Mouse (Mus musculus): ENCODE measurements at regions not wholly inside any gene's neighbourhood (a gene's known extent, or its start where the extent isn't known, plus 50 kb on each side); places are given as distances from the start of the nearest gene placed in this dataset.

DNA sequence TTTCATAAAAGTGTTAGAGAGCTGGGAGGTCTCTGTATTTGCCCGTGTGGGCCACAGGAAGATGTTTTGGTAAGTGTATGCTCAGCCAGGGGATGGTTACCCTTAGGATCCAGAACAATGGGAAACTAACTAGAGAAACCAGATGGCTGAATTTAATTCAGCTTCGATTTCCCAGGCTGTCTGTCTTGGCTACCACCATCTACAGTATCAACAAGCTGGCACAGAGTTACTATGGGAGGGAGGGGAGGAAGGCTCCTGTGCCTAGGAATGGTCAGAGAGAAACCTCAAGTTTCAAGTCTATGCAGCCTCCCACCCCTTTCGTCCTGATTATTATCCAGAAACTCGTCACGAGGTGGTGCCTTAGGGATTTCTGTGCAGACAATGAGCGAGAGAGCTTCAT lies 55.6 kb upstream of the Abcd3 start:
- no peak for DNase-seq (ENCODE audit: low read depth, low spot score)
- H3K4me3 ChIP-seq (ENCODE audit: control insufficient read depth in 1 of 2, insufficient read depth in 1 of 2, low read depth in 2 of 2, low read length in 2 of 2): no peak overlapping the region
- H3K27ac ChIP-seq (ENCODE audit: control insufficient read depth, low read depth, low read length): no peak overlapping the region
- no peaks in the 10 kb centered on the region for H3K9me3 ChIP-seq (replicated peaks; ENCODE audit: insufficient read depth, low read length)
- H3K4me1 ChIP-seq (ENCODE audit: control insufficient read depth in 1 of 2, insufficient read depth in 2 of 2, low read length in 2 of 2): no peaks in the 10 kb centered on the region
- no peak overlapping the region for H3K9ac ChIP-seq (ENCODE audit: control insufficient read depth, low read depth, low read length, poor library complexity, severe bottlenecking)
- H3K79me2 ChIP-seq (ENCODE audit: control insufficient read depth, insufficient read depth, low read length, poor library complexity): no peaks in the 10 kb centered on the region
- TF ChIP-seq MXI1 (IDR thresholded peaks at IDR 0.05; ENCODE audit: low read depth, low read length): no peak
- no peak for TF ChIP-seq CHD2 (IDR thresholded peaks at IDR 0.05; ENCODE audit: low read length)
- no peak for TF ChIP-seq CTCF (IDR thresholded peaks at IDR 0.05 in 2 of 3, conservative IDR thresholded peaks at IDR 0.05 in 1 of 3; ENCODE audit: control insufficient read depth in 1 of 3, insufficient read depth in 1 of 3, low read depth in 2 of 3, low read length in 3 of 3, poor library complexity in 1 of 3, severe bottlenecking in 1 of 3)
- TF ChIP-seq GABPA (IDR thresholded peaks at IDR 0.05; ENCODE audit: low read depth, low read length): no peak
- no peaks in the 10 kb centered on the region for H3K36me3 ChIP-seq (ENCODE audit: control insufficient read depth in 1 of 2, insufficient read depth in 2 of 2, low read length in 2 of 2)
- H3K27me3 ChIP-seq (ENCODE audit: control insufficient read depth in 1 of 2, insufficient read depth in 2 of 2, low read length in 2 of 2): peaks cover 0 to 2% of the 10 kb centered on the region in 2 experiments; a peak in 2 of 4 replicates

DNA sequence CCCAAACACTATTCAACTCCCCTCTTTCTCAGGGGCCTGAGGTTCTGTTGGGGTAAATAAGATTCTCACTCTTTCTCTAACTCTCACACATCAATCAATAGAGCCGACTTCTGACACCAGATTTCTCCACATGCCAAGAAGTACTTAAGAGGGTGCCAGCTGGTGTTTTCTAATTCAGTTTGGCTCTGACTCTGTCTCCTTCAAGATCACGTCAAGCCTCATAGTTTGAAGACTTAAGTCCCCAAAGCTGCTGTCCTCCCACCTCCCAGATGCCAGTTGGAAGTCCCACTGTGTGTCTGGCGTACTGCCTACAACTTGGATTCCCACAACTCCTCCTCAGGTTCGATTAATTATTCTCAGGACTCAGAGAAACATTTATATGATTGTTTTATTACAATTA lies 54.6 kb upstream of the Abcd3 start:
- DNase-seq (ENCODE audit: low read depth, low spot score): no peak
- Histone ChIP-seq H3K4me1 (ENCODE audit: control insufficient read depth in 1 of 2, insufficient read depth in 2 of 2, low read length in 2 of 2) (no peaks in the 10 kb centered on the region), H3K36me3 (ENCODE audit: control insufficient read depth in 1 of 2, insufficient read depth in 2 of 2, low read length in 2 of 2) (no peaks in the 10 kb centered on the region), H3K9ac (ENCODE audit: control insufficient read depth, low read depth, low read length, poor library complexity, severe bottlenecking) (no peak overlapping the region), H3K27ac (ENCODE audit: control insufficient read depth, low read depth, low read length) (no peak overlapping the region), H3K4me3 (ENCODE audit: control insufficient read depth in 1 of 2, insufficient read depth in 1 of 2, low read depth in 2 of 2, low read length in 2 of 2) (no peak overlapping the region), H3K79me2 (ENCODE audit: control insufficient read depth, insufficient read depth, low read length, poor library complexity) (no peaks in the 10 kb centered on the region), H3K9me3 (replicated peaks; ENCODE audit: insufficient read depth, low read length) (no peaks in the 10 kb centered on the region), H3K27me3 (ENCODE audit: control insufficient read depth in 1 of 2, insufficient read depth in 2 of 2, low read length in 2 of 2) (peaks cover 0 to 2% of the 10 kb centered on the region in 2 experiments; a peak in 2 of 4 replicates)
- no peak for TF ChIP-seq GATA1 (IDR thresholded peaks at IDR 0.05; ENCODE audit: low read depth, low read length)
- TF ChIP-seq MAFK (IDR thresholded peaks at IDR 0.05; ENCODE audit: borderline replicate concordance, low read depth, low read length): no peak
- no peak for TF ChIP-seq GABPA (IDR thresholded peaks at IDR 0.05; ENCODE audit: low read depth, low read length)
- no peak for TF ChIP-seq CHD1 (IDR thresholded peaks at IDR 0.05; ENCODE audit: low read depth, low read length)
- no peak for TF ChIP-seq ZMIZ1 (IDR thresholded peaks at IDR 0.05; ENCODE audit: low read depth, low read length)
- TF ChIP-seq UBTF (IDR thresholded peaks at IDR 0.05; ENCODE audit: borderline replicate concordance, insufficient read depth, low read depth, low read length): no peak
- TF ChIP-seq EP300 (IDR thresholded peaks at IDR 0.05; ENCODE audit: low read depth in 1 of 2, low read length in 2 of 2): no peak
- no peak for TF ChIP-seq SIN3A (IDR thresholded peaks at IDR 0.05; ENCODE audit: low read length)
- TF ChIP-seq ZC3H11A (IDR thresholded peaks at IDR 0.05; ENCODE audit: low read depth, low read length): no peak
- no peak for TF ChIP-seq ELF1 (IDR thresholded peaks at IDR 0.05; ENCODE audit: low read depth, low read length)
- no peak for TF ChIP-seq CTCF (IDR thresholded peaks at IDR 0.05 in 2 of 3, conservative IDR thresholded peaks at IDR 0.05 in 1 of 3; ENCODE audit: control insufficient read depth in 1 of 3, insufficient read depth in 1 of 3, low read depth in 2 of 3, low read length in 3 of 3, poor library complexity in 1 of 3, severe bottlenecking in 1 of 3)
- no peak for TF ChIP-seq POLR2AphosphoS5 (IDR thresholded peaks at IDR 0.05; ENCODE audit: borderline replicate concordance, low read depth, low read length)
- no peak for TF ChIP-seq MYB (IDR thresholded peaks at IDR 0.05; ENCODE audit: low read depth, low read length)
- no peak for TF ChIP-seq RCOR1 (IDR thresholded peaks at IDR 0.05; ENCODE audit: low read depth, low read length)
- TF ChIP-seq MAZ (IDR thresholded peaks at IDR 0.05; ENCODE audit: low read depth, low read length): no peak
- no peak for TF ChIP-seq MEF2A (IDR thresholded peaks at IDR 0.05; ENCODE audit: extremely low read depth, insufficient replicate concordance, low read depth, low read length, poor library complexity, severe bottlenecking)
- TF ChIP-seq JUND (IDR thresholded peaks at IDR 0.05; ENCODE audit: low read depth, low read length): no peak
- no peak for TF ChIP-seq POLR2A (IDR thresholded peaks at IDR 0.05; ENCODE audit: control insufficient read depth in 1 of 2, insufficient read depth in 1 of 2, low read depth in 1 of 2, low read length in 2 of 2, poor library complexity in 1 of 2)
- no peak for TF ChIP-seq POLR2AphosphoS2 (IDR thresholded peaks at IDR 0.05; ENCODE audit: low read length)
